Mouse (Mus musculus): Measurements from ENCODE around the gene Phka2. TPM values are rescaled to one million over a fixed set of nuclear protein-coding genes. Genes with fewer than 3 reads are reported as not detected.

Gene Phka2
- polyA plus RNA-seq, 1 experiment from 2014 or later = 9.6 TPM

DNA sequence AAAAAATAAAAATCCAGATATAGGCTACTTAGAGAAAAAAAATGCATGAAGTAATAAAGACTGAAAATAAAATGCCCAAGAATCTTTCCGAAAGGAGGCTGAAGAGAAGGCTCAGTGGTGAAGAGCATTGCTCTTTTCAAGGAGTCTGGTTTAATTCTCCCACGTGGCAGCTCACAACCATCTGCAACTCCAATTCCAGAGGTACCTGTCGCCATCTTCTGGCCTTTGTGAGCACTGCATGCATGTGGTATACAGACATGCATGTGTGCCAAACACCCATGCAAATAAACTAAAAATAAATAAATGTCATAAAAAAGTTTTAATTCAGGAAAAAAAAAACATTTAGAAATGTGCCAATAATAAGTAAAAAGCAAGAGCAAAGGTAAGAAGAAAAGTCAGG is 107.9 kb downstream of the Phka2 start:
- Histone ChIP-seq H3K36me3 (ENCODE audit: control insufficient read depth, insufficient read depth, low read length) (no peaks in the 10 kb centered on the region), H3K9me3 (ENCODE audit: control insufficient read depth, low read length) (no peaks in the 10 kb centered on the region), H3K9ac (ENCODE audit: low read depth, low read length) (no peak overlapping the region), H3K27me3 (replicated peaks; ENCODE audit: control insufficient read depth, insufficient read depth, low read length) (no peaks in the 10 kb centered on the region), H3K4me2 (ENCODE audit: low read length) (no peak overlapping the region), H3K4me1 (ENCODE audit: control insufficient read depth, insufficient read depth, low read depth, low read length) (no peaks in the 10 kb centered on the region), H3K27ac (ENCODE audit: low read depth, low read length) (no peak overlapping the region), H3K4me3 (ENCODE audit: low read length) (no peak overlapping the region)
- WGBS = 41% methylated on average over 3 of the region's 3 CpGs
- no peak for ATAC-seq

DNA sequence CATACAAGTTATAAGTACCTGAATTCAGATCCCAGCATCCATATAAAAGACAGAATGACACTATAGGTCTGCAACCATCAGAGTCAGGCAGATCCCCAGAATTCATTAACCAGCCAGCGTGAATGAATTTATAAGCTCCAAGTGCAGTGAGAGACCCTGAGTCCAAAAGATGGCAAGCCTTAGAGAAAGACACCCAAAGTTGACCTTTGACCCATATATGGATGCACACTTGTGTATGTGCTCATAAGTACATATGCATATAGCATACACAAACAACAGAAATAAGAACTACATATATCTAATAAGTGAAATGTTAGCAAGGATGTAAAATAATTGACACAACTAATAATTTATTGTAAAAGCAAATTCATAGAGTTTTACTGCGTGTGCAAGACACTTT is 108.5 kb downstream of the Phka2 start:
- ATAC-seq = no peak
- Histone ChIP-seq H3K27ac (ENCODE audit: low read depth, low read length) (no peak overlapping the region), H3K9ac (ENCODE audit: low read depth, low read length) (no peak overlapping the region), H3K4me3 (ENCODE audit: low read length) (no peak overlapping the region), H3K36me3 (ENCODE audit: control insufficient read depth, insufficient read depth, low read length) (no peaks in the 10 kb centered on the region), H3K4me2 (ENCODE audit: low read length) (no peak overlapping the region), H3K9me3 (ENCODE audit: control insufficient read depth, low read length) (no peaks in the 10 kb centered on the region), H3K4me1 (ENCODE audit: control insufficient read depth, insufficient read depth, low read depth, low read length) (no peaks in the 10 kb centered on the region), H3K27me3 (replicated peaks; ENCODE audit: control insufficient read depth, insufficient read depth, low read length) (no peaks in the 10 kb centered on the region)
- WGBS = 58% methylated on average over 2 of the region's 2 CpGs

DNA sequence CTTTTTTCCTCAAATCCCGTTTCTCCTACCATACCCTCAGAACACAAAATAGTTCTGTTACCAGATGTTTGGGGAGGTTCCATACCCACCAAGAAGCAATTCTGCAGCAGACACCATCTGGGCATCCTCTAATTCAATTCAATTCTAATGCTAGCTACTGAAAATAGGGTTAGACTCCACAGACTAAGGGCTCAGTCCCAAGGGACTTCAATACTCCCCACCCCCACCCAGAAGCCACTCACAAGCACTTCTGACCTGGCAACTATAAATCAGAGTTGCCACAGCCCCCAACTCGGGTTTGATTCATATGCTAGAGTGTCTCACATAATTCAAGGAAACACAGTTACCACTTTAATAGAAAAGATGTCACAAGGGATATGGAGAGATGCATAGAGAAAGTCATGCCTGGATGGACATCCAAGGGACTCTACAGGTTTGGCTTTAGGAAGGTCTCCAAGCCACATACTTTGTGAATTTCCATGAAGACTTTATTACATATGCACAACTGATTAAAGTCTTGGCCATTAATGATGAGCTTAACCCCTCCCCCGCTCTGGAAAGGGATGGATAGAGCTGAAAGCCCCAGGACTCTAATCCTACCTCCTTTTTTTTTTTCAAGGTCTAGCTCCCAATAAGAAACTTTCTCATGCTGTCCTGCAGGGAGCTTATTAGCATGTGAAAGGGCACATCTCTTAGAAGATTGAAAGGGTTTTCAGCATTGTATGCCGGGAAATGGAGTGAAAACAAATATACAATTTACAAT is 109.1 kb downstream of the Phka2 start:
- 27% methylated on average over 4 of the region's 4 CpGs for WGBS
- Histone ChIP-seq H3K27ac (ENCODE audit: low read depth, low read length) (no peak overlapping the region), H3K27me3 (replicated peaks; ENCODE audit: control insufficient read depth, insufficient read depth, low read length) (no peaks in the 10 kb centered on the region), H3K9ac (ENCODE audit: low read depth, low read length) (no peak overlapping the region), H3K4me2 (ENCODE audit: low read length) (no peak overlapping the region), H3K36me3 (ENCODE audit: control insufficient read depth, insufficient read depth, low read length) (no peaks in the 10 kb centered on the region), H3K9me3 (ENCODE audit: control insufficient read depth, low read length) (no peaks in the 10 kb centered on the region), H3K4me3 (ENCODE audit: low read length) (no peak overlapping the region), H3K4me1 (ENCODE audit: control insufficient read depth, insufficient read depth, low read depth, low read length) (no peaks in the 10 kb centered on the region)
- no peak for ATAC-seq

Other genes with a start within 250 kb of the Phka2 start
- gene Adgrg2, start 111.5 kb upstream of the Phka2 start, polyA plus RNA-seq (2015; fragmentation: Nextera tagmentation; extraction: Ambion mirVana) = 2.4 and 2.7 TPM in 2 replicates
- gene Ppef1, start 233.6 kb downstream of the Phka2 start, polyA plus RNA-seq (2015; fragmentation: Nextera tagmentation; extraction: Ambion mirVana) = 5.2 and 6.5 TPM in 2 replicates